Mouse (Mus musculus) c-Kit-positive CD71-positive TER-119-negative erythroid progenitor cells, embryonic 14.5 days (primary cell): ENCODE measurements around the gene Cers6.
A peak's percentile ranks its signal among the peaks of the same experiment; 100 is the strongest.

Source experiments
- DNase-seq: peaks from one replicate; pipeline ENCODE4 v3.0.0-alpha.2; 2013; ENCODE audit warnings: low read depth

Cers6 gene

GRCm38 (mm10) chr2:68884573-68884972, 23.3 kb downstream of the Cers6 start:
- no peak for DNase-seq

DNA sequence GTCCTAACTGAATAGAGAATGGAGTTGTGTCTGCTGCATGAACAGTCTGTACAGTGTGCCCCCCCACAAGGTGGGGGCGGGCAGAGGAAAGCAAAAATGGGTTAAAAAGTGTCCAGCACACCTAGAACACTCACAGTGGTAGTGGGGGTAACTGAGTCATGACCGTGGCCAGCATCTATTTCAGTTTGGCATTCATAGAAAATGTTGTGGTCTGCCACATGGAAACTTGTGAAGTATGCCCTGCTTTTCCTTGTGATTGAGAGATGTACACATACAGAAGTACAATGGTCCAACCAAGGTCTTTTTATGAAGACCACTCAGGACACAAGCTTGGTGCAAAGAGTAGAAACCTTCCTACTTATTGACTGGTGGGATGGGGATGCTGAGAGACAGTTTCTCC, 24.0 kb downstream of the Cers6 start:
- DNase-seq = no peak

DNA sequence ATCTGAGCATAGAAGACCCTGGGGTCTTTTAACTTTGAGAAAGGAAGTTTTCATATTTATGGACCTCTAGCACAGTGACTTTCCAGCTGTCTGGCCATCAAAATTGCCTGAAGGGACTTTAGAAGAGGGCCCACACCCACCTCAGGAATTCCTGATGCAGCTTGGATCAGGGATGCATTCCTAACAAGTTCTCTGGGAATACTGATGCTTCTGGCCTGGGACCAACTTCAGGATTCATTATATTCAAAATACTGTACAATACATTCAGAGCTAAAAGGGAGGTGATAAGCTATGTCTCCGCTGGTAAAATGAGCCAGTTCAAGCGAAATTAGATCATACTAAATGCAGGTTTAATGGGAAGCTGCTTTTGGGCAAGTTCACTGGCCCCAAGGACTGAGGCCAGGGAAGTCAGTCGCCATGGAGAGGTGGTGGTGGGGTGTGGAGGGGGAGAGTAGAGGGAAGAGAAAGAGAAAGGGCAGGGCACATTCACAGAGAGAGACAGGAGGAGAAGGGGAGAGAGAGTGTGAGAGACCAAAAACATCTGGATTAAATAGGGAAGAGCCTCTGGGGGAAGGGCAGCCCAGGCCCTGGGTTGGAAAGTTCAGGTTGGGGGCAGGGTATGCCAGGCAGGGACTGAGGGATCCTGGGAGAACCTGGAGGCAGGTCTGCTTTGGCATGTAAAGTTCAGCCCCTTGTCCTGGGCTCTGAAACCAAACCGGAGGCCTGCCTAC, 24.7 kb downstream of the Cers6 start:
- no peak for DNase-seq

DNA sequence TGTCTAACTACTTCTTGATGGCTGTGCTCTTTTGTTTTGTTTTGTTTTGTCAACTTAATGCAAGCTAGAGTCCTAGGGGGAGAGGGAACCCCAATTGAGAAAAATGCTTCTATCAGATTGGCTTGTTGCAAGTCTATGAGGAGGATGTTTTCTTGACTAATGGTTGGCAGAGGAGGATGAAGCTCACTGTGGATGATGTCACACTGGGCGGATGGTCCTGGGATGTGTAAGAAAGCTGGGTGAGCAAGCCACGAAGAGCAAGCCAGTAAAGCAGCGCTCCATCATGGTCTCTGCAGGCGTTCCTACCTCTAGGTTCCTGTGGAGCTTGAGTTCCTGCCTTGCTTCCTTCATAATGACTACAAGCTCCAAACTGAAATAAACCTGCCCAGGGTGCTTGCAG, 25.4 kb downstream of the Cers6 start:
- DNase-seq = no peak

DNA sequence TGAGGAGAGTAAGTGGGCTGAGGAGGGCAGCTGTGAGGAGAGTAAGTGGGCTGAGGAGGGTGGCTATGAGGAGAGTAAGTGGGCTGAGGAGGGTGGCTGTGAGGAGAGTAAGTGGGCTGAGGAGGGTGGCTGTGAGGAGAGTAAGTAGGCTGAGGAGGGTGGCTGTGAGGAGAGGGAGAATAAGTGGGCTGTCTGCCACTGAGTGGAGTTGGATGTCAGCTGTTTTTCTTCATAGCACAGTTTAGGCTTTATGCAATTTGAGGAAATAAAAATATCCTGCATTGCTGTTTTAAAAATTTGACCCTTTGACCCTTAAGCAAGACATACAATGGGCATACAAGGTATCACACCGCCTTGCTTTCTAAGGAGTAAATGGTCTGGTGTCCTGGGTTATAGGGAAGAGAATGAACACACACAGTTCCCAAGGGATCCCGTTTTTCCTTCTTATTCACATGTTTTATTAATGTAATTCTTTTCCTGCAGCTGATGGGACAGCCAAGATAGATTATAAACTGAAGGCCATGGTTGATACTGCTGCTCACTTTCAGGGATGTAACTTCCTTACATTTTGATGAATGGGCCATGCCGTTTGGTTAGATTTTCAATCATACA, 27.0 kb downstream of the Cers6 start:
- DNase-seq = no peak

GRCm38 (mm10) chr2:68889661-68890170, 28.5 kb downstream of the Cers6 start:
- DNase-seq = no peak

DNA sequence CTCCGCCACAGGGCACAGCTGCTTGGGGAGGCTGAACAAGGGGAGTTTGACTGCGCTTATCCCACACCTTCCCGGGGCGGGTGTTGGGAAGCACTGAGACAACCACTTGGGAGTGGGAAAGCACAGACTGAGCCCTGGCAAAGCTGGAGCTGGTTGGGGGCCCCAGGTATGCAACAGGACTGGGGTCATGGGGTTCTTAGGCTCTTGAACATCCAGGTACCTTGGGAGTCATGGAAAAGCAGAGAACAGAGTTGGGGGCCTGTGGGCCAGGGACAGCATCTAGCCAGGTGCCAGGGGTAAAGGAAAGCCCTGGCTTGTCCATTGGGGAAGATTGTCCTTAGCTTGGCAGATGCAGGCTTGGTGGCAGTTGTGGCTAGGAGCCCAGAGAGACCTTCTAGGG, 31.2 kb downstream of the Cers6 start:
- DNase-seq = no peak

DNA sequence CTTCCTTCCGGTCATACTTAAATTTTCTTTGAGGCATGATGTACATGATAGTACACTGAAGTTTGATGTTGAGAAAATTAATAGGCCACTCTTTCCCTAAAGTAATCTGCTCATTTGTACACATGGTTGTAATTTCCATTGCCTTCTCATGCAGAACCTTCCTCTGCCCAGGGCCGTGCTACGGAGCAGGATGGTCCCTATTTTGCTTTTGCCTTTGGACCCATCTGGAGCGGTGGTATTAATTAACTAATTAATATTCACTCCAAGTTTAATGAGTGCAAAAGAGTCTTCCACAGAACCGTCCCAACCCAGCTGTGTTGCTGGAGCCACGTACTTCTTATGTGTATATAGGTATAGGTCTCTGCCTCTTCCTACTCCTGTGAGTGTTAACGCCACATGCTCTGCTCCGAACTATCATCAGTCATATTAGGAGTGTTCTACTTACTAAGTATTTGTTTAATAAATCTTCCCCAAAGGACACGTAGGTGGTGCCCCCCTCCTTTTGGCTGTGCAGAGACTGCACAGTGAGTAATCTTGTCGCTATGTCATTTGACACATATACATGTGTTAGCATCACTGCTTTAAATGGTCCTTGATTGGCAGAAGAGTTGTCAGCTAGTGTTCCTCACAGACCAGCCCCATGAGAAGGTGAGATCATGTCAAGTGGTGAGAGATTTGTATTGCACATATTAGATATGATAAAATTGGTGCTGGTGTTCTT, 34.0 kb downstream of the Cers6 start:
- no peak for DNase-seq

- no peak for DNase-seq
Observed at GRCm38 (mm10) chr2:68896196-68896595, 35.0 kb downstream of the Cers6 start.

DNA sequence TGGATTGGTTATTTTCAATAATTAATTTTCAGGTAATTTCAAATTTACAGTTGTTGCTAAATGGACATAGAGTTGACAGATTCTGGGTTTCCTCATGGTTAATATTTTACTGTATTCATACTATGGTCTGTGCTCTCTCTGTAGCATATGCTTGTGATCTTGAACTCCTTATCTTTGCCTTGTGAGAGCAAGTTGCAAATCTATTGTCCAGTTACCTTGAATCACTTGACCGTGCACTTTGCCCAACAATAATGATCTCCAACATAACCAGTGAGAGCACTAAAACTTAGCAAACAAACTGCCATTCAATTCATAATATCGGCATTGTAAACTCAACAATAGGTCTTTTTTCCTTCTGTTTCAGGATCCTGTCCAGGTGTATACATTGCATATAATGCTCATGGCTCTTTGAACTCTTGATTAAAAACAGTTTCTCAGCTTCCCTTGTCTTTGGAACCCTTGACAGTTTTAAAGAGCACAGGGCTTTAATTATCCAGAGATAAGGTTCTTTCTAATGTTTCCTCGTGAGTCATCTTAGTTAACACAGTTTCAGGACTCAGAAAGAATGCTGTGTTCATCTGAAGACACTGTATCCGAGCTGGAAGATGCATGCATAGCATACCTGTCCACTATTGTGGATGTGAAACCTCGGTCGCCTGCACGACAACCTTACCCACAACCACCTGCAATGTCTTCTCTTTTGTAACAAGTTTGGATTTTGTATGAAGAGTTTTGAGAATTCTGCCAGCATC, 38.7 kb downstream of the Cers6 start:
- DNase-seq = no peak

- no peak for DNase-seq
Observed at GRCm38 (mm10) chr2:68900640-68901378, 39.6 kb downstream of the Cers6 start.

DNA sequence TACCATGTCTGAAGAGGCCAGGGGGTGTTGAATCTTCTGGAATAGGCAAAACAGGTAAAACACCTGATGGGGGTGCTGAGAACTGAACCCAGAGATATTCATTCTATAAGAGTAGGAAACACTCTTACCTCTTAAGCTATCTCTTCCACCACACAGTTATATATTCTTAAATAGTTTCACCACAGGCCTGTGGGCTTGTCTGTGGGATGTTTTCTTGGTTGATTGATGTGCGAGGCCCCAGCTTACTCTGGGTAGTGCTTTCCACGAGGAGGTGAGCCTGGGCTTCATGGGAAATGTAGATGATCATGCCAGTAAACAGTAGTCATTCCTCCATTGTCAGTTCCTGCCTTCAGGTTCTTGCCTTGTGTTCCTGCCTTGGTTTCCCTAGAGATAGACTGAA, 40.5 kb downstream of the Cers6 start:
- no peak for DNase-seq

- no peak for DNase-seq
Observed at GRCm38 (mm10) chr2:68902546-68902945, 41.3 kb downstream of the Cers6 start.

- DNase-seq = no peak
Observed at GRCm38 (mm10) chr2:68906921-68907320, 45.7 kb downstream of the Cers6 start.

DNA sequence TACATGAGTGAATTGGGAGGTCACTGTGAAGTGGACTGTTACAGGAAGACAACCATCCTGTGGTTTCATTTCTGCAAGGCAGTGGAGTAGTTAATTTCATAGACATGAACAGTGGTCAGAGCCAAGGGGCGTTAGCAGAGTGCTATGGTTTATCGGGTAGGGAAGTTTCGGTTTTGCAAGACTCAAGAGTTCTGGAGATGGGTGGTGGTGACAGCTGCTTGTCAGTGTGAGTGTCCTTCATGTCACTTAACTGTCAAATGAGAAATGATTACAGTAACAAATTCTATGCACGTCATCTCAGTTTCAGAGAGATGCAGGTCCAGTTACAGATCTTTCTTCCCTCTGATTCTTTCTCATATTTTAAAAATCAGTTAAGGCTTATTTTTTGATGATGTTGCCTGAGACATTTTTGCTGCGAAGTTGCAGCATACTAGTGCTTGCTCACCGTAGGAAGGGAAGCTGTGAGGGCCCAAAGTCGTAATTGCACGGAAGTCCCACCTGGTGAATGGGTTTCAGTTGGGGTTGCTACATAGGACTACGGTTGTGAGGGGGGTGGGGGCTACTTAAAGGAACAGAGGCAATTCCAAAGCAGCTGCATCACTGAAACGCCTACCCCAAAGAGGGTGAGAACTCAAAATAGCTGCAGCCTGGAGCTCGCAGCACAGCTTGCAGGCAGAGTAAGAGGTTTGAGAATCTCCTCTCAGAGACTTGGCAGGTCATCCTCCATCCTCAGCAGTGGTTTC, 46.7 kb downstream of the Cers6 start:
- no peak for DNase-seq

- DNase-seq = no peak
Observed at GRCm38 (mm10) chr2:68910727-68911126, 49.5 kb downstream of the Cers6 start.

DNA sequence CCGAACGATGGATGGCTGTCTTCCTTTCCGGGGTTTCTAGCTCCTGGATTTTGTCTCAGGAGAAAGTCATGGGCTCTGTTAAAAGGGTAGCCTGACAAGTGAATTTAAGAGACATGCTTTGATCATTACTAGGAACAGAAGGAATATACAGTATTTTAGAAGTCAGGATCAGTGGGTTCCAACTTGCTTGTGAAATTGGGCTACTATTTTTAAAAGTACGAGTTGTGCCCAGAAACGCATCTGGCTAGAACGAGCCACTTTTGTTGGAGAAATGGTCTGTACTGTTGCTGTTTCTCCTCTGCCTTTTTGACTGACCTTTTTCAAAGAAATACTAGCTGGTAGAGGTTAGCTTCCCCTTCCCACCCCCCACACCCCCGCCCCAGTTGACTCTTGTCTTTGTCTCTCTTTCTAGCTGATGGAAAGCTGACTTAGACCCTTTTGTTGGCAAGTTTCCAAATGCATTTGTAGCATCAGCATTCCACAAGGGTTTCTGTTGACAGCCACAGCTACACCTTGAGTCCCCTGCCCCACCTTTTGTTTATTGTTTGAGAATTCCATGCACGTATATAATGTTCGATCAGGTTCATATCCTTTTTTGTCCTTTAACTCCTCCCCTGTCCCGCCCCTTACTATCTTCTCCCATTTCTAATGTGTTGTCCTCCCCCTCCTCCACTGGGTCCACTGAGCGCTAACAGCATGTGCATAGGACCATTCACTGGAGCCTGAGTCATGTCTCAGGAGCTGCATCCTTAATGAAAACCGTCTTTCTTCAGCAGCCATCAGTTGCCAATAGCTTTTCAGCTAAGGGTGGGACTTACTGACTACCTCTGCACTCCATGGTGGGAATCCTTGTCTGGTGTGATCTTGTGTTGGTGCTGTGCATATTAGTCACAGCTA, 50.6 kb downstream of the Cers6 start:
- DNase-seq = no peak

- no peak for DNase-seq
Observed at GRCm38 (mm10) chr2:68915742-68916141, 54.5 kb downstream of the Cers6 start.

DNA sequence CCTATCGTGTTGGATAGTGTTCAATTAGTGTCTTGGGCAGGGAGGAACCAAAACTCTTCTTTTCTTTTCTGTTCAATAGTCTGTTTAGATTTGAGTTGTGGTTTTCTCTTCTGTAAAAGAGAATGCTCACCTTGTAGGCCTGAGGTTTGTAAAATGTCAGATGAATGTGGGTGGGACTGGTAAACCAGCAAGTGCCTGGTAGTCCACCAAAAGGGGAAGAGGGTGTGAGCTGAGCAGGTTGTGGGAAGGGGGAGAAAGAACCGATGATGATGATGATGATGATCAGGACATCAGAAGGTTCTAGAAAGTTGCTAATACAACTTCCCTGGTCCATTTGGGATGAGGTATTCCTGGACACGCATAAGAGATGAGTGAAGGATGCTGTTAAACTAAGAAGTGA, 55.1 kb downstream of the Cers6 start:
- DNase-seq = no peak

GRCm38 (mm10) chr2:68917010-68917409, 55.8 kb downstream of the Cers6 start:
- DNase-seq = peak; percentile 23
